In the genomic region with DNA sequence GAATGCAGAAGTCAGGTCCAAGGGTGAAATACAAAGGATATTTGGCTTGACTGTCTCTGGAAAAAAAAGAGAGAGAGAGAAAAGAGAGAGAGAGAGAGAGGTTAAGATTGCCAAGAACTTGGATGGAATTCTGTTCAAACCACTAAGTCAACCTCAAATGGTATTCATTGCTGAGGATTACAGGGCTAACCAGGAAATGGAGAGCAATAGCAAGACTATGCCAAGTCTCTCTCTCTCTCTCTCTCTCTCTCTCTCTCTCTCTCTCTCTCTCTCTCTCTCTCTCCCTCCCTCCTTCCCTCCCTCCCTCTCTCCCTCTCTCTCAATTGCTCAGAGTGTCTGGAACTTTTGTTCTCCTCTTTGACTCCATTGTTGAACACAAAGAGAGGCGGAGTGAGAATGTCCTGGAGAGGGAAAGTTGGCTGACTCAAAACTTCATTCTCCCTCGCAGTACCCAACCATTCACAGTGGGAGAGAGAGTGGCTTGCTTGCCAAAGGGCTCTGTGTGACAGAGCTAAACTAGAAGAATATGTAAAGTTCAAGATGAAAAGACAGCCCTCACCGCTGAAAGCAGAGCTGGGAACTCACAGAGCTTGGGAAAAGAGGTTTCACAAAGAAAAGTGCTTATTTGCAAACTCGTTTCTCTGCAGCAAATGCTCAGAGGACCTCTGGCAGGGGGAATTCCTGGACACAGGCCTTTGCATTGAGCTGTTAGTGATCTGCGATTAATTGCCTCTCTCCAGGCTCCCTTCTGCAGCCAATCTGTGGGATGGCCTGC, we compare ENCODE assay signal across 9 mouse cellular contexts.
DNase-seq lines count a peak whose midpoint lies in the region; ATAC-seq and TF ChIP-seq lines count a peak whose summit lies in the region.
"Had no signal": no experiment of that assay in that cellular context is flagged by ENCODE, and none has a peak within 500 bp of the region (broad histone marks: within the 10 kb centered on the region; RNA-seq: fewer than 3 reads in every experiment).

No protein-coding gene starts in this region.

- DNase-seq in heart, adult 2 months, result no peak
- DNase-seq in embryo, embryonic 11 days, result peak; percentile 44
- peak; percentile 53 for DNase-seq in hindbrain, embryonic 14.5 days (ENCODE audit: low spot score)
- DNase-seq in midbrain, embryonic 10.5 days (ENCODE audit: low spot score), result peak; percentile 21
- no peak for DNase-seq in spleen, postnatal 10 days (ENCODE audit: low spot score in 2 of 2)
- no peak for DNase-seq in thymus, adult 18-20 months

- no peak; the same call in 1 of the 2 replicates for ATAC-seq in heart, embryonic 16.5 days (replicated peaks; ENCODE audit: extremely low read depth, insufficient read depth, low FRiP score)
- ATAC-seq in hindbrain, embryonic 14.5 days (ENCODE audit: low FRiP score), result peak; percentile 90
- no peak for ATAC-seq in liver, embryonic 12.5 days

- 0 out of 2 replicates have a peak, but pooled peaks cover 2% of the 10 kb centered on the region for H3K4me1 ChIP-seq in heart, embryonic 16.5 days (ENCODE audit: control insufficient read depth, insufficient read depth, low read length)
- H3K4me1 ChIP-seq in heart, adult 2 months (ENCODE audit: control insufficient read depth, insufficient read depth, low read length), result no peaks in the 10 kb centered on the region
- H3K4me1 ChIP-seq in hindbrain, embryonic 14.5 days (replicated peaks; ENCODE audit: control insufficient read depth, insufficient read depth, low read length), result 0 out of 2 replicates have a peak, but pooled peaks cover 4% of the 10 kb centered on the region
- H3K4me1 ChIP-seq in midbrain, embryonic 10.5 days, result peaks cover 29% of the 10 kb centered on the region
- H3K4me1 ChIP-seq in liver, embryonic 12.5 days, result no peaks in the 10 kb centered on the region
- H3K4me1 ChIP-seq: liver, embryonic 15.5 days had no signal

- no peaks in the 10 kb centered on the region for H3K36me3 ChIP-seq in heart, embryonic 16.5 days (ENCODE audit: control insufficient read depth, insufficient read depth)
- H3K36me3 ChIP-seq in heart, adult 2 months (ENCODE audit: control insufficient read depth, insufficient read depth, low read length), result no peaks in the 10 kb centered on the region
- no peaks in the 10 kb centered on the region for H3K36me3 ChIP-seq in hindbrain, embryonic 14.5 days (replicated peaks; ENCODE audit: control insufficient read depth, insufficient read depth)
- no peaks in the 10 kb centered on the region for H3K36me3 ChIP-seq in midbrain, embryonic 10.5 days
- H3K36me3 ChIP-seq in liver, embryonic 12.5 days, result no peaks in the 10 kb centered on the region
- H3K36me3 ChIP-seq: liver, embryonic 15.5 days had no signal

- H3K79me2 ChIP-seq in heart, adult 2 months (replicated peaks; ENCODE audit: control insufficient read depth, insufficient read depth, low read length), result no peaks in the 10 kb centered on the region

- intact Hi-C loops in heart, adult 2 months (cut with DNase I), result no loop called here

- no peaks in the 10 kb centered on the region for H3K27me3 ChIP-seq in heart, embryonic 16.5 days (ENCODE audit: control insufficient read depth, insufficient read depth, low read length)
- no peaks in the 10 kb centered on the region for H3K27me3 ChIP-seq in heart, adult 2 months (ENCODE audit: control insufficient read depth, insufficient read depth, low read length)
- H3K27me3 ChIP-seq in hindbrain, embryonic 14.5 days (ENCODE audit: control insufficient read depth, insufficient read depth, low read length), result 0 out of 2 replicates have a peak, but pooled peaks cover 3% of the 10 kb centered on the region
- H3K27me3 ChIP-seq in midbrain, embryonic 10.5 days (ENCODE audit: low read depth, poor library complexity, severe bottlenecking), result peaks cover 6% of the 10 kb centered on the region; the same call in 1 of the 2 replicates
- no peaks in the 10 kb centered on the region for H3K27me3 ChIP-seq in liver, embryonic 12.5 days (replicated peaks)
- H3K27me3 ChIP-seq: liver, embryonic 15.5 days had no signal

- no peaks in the 10 kb centered on the region for H3K9me3 ChIP-seq in heart, embryonic 16.5 days (replicated peaks; ENCODE audit: control insufficient read depth, low read length)
- no peaks in the 10 kb centered on the region for H3K9me3 ChIP-seq in hindbrain, embryonic 14.5 days (ENCODE audit: control insufficient read depth, low read length)
- no peaks in the 10 kb centered on the region for H3K9me3 ChIP-seq in midbrain, embryonic 10.5 days (replicated peaks)
- H3K9me3 ChIP-seq in liver, embryonic 12.5 days (replicated peaks), result no peaks in the 10 kb centered on the region
- H3K9me3 ChIP-seq: liver, embryonic 15.5 days had no signal

- H3K4me3 ChIP-seq in heart, embryonic 16.5 days (ENCODE audit: low read length), result no peak overlapping the region
- no peak overlapping the region for H3K4me3 ChIP-seq in heart, adult 2 months
- no peak overlapping the region for H3K4me3 ChIP-seq in hindbrain, embryonic 14.5 days (replicated peaks; ENCODE audit: low read length)
- no peak overlapping the region for H3K4me3 ChIP-seq in midbrain, embryonic 10.5 days
- no peak overlapping the region for H3K4me3 ChIP-seq in liver, embryonic 12.5 days
- H3K4me3 ChIP-seq: liver, embryonic 15.5 days had no signal

- TF ChIP-seq CTCF in heart, adult 2 months (IDR thresholded peaks at IDR 0.05), result no peak

- WGBS in heart, embryonic 16.5 days, result 34% methylated on average over 5 of the region's 5 CpGs
- 43% methylated on average over 5 of the region's 5 CpGs for WGBS in heart, adult 2 months
- 8% methylated on average over 5 of the region's 5 CpGs for WGBS in hindbrain, embryonic 14.5 days
- WGBS in midbrain, embryonic 10.5 days, result 13% methylated on average over 5 of the region's 5 CpGs
- WGBS in liver, embryonic 12.5 days (ENCODE audit: insufficient replicate concordance), result 28% methylated on average over 5 of the region's 5 CpGs

- no peak overlapping the region for H3K9ac ChIP-seq in heart, embryonic 16.5 days (ENCODE audit: low read length)
- no peak overlapping the region for H3K9ac ChIP-seq in heart, adult 2 months (ENCODE audit: low read depth, low read length)
- no peak overlapping the region for H3K9ac ChIP-seq in hindbrain, embryonic 14.5 days
- no peak overlapping the region for H3K9ac ChIP-seq in liver, embryonic 12.5 days
- H3K9ac ChIP-seq: liver, embryonic 15.5 days had no signal

- H3K27ac ChIP-seq in heart, embryonic 16.5 days (ENCODE audit: low read length), result 0 out of 2 replicates have a peak overlapping the region, but pooled peaks have one; percentile 13
- no peak overlapping the region for H3K27ac ChIP-seq in heart, adult 2 months
- H3K27ac ChIP-seq in hindbrain, embryonic 14.5 days, result peak overlapping the region; percentile 38
- peak overlapping the region; percentile 72 for H3K27ac ChIP-seq in midbrain, embryonic 10.5 days (replicated peaks)
- H3K27ac ChIP-seq in liver, embryonic 12.5 days, result no peak overlapping the region
- H3K27ac ChIP-seq: liver, embryonic 15.5 days had no signal

- no peak overlapping the region for H3K4me2 ChIP-seq in heart, embryonic 16.5 days (ENCODE audit: low read depth, low read length)
- H3K4me2 ChIP-seq in hindbrain, embryonic 14.5 days (replicated peaks), result no peak overlapping the region
- H3K4me2 ChIP-seq in liver, embryonic 12.5 days, result no peak overlapping the region
- H3K4me2 ChIP-seq: liver, embryonic 15.5 days had no signal

- no peak for TF ChIP-seq EP300 in heart, adult 2 months (IDR thresholded peaks at IDR 0.05; ENCODE audit: insufficient read depth, low read depth, low read length)

- no peak for TF ChIP-seq POLR2A in heart, adult 2 months (IDR thresholded peaks at IDR 0.05; ENCODE audit: insufficient read depth, low read depth, low read length)

Comparison
In these comparisons a context has a peak if more than half of its experiments do, and no peak if none do; other contexts are left out.
1. H3K27ac ChIP-seq: peak in heart, embryonic 16.5 days (single experiment), hindbrain, embryonic 14.5 days (single experiment) and midbrain, embryonic 10.5 days (single experiment); none in heart, adult 2 months (single experiment) and liver, embryonic 12.5 days (single experiment).
2. DNase-seq: peak in embryo, embryonic 11 days (single experiment), hindbrain, embryonic 14.5 days (single experiment) and midbrain, embryonic 10.5 days (single experiment); none in heart, adult 2 months (0 of 2), spleen, postnatal 10 days (0 of 2) and thymus, adult 18-20 months (0 of 2).